Mouse (Mus musculus) testis, adult 2 months (tissue): ENCODE results near the gene Rtca. TPM values are rescaled to one million over a fixed set of nuclear protein-coding genes. Genes with fewer than 3 reads are reported as not detected.
A peak's percentile ranks its signal among the peaks of the same experiment; 100 is the strongest.

Experiments
- H3K27ac ChIP-seq: fragments of 200-500 bp; 2 replicates; pipeline ENCODE4 v1.5.1; 2012; ENCODE audit warnings: low read depth, low read length; ENCODE audit not compliant: control insufficient read depth, insufficient read depth
- H3K27me3 ChIP-seq: fragments of 200-500 bp; 2 replicates; pipeline ENCODE4 v1.6.1; 2012; ENCODE audit warnings: mild to moderate bottlenecking, low read length, moderate library complexity; ENCODE audit not compliant: control insufficient read depth, insufficient read depth
- H3K36me3 ChIP-seq: fragments of 200-500 bp; 2 replicates; pipeline ENCODE4 v1.6.1; 2012; ENCODE audit warnings: mild to moderate bottlenecking, low read length; ENCODE audit not compliant: control insufficient read depth, insufficient read depth
- H3K4me1 ChIP-seq: fragments of 200-500 bp; 2 replicates; pipeline ENCODE4 v1.6.1; 2012; ENCODE audit warnings: low read length; ENCODE audit not compliant: control insufficient read depth, insufficient read depth
- H3K4me3 ChIP-seq: fragments of 200-500 bp; 2 replicates; pipeline ENCODE4 v1.5.1; 2012; ENCODE audit warnings: low read depth, mild to moderate bottlenecking, low read length, moderate library complexity, mixed read lengths; ENCODE audit not compliant: control insufficient read depth
- CTCF ChIP-seq: fragments of 200-500 bp; IDR thresholded peaks from 2 replicates; pipeline ENCODE4 v1.5.1; 2012; ENCODE audit warnings: low read depth, mild to moderate bottlenecking, inconsistent platforms, low read length, moderate library complexity; ENCODE audit not compliant: control insufficient read depth, insufficient read depth, insufficient replicate concordance
- POLR2A ChIP-seq: fragments of 200-500 bp; IDR thresholded peaks from 2 replicates; pipeline ENCODE4 v1.6.1; 2012; ENCODE audit warnings: low read depth, mild to moderate bottlenecking, inconsistent platforms, low read length, moderate library complexity; ENCODE audit not compliant: control insufficient read depth
- polyA plus RNA-seq: library from polyadenylated mRNA; depleted of rRNA; stranded (reverse); fragments of >200 nt; gene quantifications from 2 replicates; pipeline ENCODE4 v1.2.3, GENCODE M21; 2012; rRNA removed

Rtca gene
- 98.8 and 100 TPM in 2 replicates for polyA plus RNA-seq

GRCm38 (mm10) chr3:116507772-116508351 is at the start of gene Rtca:
Gene Rtca (minus strand): TSS chr3:116508208.
- peaks cover 2% of the 10 kb centered on the region for H3K4me1 ChIP-seq
- peak within 1 kb of the TSS; percentile 97 for H3K4me3 ChIP-seq
- peak within 1 kb of the TSS; percentile 80 for H3K27ac ChIP-seq
- TF ChIP-seq POLR2A: peak; percentile 79
- peak; percentile 76; the same call in 1 of the 2 replicates for TF ChIP-seq CTCF
- 0 out of 2 replicates have a peak, but pooled peaks cover 1% of the 10 kb centered on the region for H3K36me3 ChIP-seq
- H3K27me3 ChIP-seq: no peaks in the 10 kb centered on the region

DNA sequence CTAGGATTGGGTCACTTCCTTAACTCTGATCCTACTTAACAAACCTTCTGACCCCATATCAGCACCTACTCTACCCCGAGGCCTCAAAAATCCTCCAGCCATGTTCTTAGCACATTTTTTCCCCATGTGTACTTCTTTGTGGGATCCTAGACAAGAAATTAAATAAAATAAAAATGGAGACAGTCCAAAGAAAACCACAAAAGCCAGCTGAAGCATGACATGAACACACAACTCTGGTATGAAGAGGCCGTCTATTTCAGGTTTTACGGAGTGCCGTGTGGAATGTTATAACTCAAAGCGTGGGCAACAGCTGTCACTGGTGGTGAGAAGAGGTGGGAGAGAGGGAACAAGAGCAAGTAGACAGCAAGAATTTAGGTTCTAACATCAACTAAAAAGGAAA is 43.4 kb upstream of the Rtca start:
- Histone ChIP-seq H3K36me3 (no peaks in the 10 kb centered on the region), H3K4me3 (no peak overlapping the region), H3K4me1 (no peaks in the 10 kb centered on the region), H3K27me3 (no peaks in the 10 kb centered on the region), H3K27ac (no peak overlapping the region)
- TF ChIP-seq POLR2A (no peak), CTCF (no peak)

- TF ChIP-seq POLR2A (no peak), CTCF (no peak)
- no peak overlapping the region for H3K27ac ChIP-seq
- no peaks in the 10 kb centered on the region for H3K4me1 ChIP-seq
- H3K4me3 ChIP-seq: no peak overlapping the region
- H3K36me3 ChIP-seq: no peaks in the 10 kb centered on the region
- no peaks in the 10 kb centered on the region for H3K27me3 ChIP-seq
Observed at GRCm38 (mm10) chr3:116547430-116547829, 39.4 kb upstream of the Rtca start.

GRCm38 (mm10) chr3:116542532-116542931 is 34.5 kb upstream of the Rtca start:
- Histone ChIP-seq H3K36me3 (no peaks in the 10 kb centered on the region), H3K4me1 (no peaks in the 10 kb centered on the region), H3K27ac (no peak overlapping the region), H3K4me3 (no peak overlapping the region), H3K27me3 (no peaks in the 10 kb centered on the region)
- TF ChIP-seq POLR2A: no peak
- TF ChIP-seq CTCF: no peak

GRCm38 (mm10) chr3:116542070-116542469 is 34.1 kb upstream of the Rtca start:
- H3K27me3 ChIP-seq: no peaks in the 10 kb centered on the region
- no peak for TF ChIP-seq CTCF
- H3K36me3 ChIP-seq: no peaks in the 10 kb centered on the region
- no peak overlapping the region for H3K27ac ChIP-seq
- H3K4me3 ChIP-seq: no peak overlapping the region
- no peaks in the 10 kb centered on the region for H3K4me1 ChIP-seq

DNA sequence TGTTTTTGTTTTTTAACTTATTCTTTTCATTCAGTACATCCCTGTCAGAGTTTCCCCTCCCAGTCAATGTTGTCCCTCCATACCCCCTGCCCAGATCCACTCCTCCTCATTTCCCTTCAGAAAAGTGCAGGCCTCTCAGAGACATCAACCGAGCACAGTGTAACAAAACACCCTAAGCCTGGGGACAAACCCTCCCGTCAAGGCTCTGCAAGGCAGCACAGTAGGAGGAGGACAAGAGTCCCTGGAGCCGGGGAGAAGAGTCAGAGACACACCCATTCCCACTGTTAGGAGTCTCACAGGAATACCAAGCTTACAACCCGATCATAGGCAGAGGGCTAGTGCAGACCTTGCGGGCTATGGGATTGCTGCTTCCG is 29.2 kb upstream of the Rtca start:
- Histone ChIP-seq H3K4me1 (no peaks in the 10 kb centered on the region), H3K27me3 (no peaks in the 10 kb centered on the region), H3K27ac (no peak overlapping the region), H3K4me3 (no peak overlapping the region), H3K36me3 (no peaks in the 10 kb centered on the region; the same call in 1 of the 2 replicates)
- TF ChIP-seq POLR2A (no peak), CTCF (no peak)

DNA sequence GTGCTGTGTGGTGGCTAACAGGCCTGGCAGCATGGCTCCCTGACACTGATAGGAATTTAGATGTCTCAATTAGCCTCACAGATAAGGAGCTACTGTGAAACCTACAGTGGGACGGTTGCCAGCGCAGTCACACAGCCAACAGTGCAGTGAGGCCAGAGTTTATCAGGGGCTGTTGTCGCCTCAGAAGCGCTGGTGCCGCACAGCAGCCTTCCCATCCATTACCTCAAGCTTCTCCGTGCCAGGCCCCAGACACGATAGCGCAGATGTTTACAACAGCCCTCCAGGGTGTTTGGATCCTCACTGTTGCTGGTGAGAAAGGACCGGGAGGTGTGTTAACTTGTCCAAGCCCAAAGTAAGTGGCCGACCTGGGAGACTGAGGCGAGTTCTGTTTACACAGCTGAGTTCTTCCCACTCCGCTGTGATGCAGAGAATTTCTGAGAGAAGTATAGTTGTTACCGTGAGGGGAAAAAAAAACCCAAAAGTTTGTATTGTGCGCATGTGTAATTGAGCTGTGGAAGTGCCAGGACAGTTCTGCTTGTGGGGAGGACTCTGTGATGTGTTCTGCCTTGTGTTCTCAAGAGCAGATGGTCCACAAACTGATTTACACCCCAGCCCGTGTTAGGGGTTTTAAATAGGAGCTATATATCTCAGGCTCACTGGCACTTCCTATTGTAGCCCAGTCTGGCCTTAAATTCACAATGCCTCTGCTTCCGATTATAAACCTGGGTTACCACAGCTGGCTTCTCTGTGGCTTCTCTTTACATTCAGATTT is 28.6 kb upstream of the Rtca start:
- no peaks in the 10 kb centered on the region for H3K27me3 ChIP-seq
- no peaks in the 10 kb centered on the region for H3K4me1 ChIP-seq
- TF ChIP-seq POLR2A: no peak
- no peak for TF ChIP-seq CTCF
- H3K36me3 ChIP-seq: no peaks in the 10 kb centered on the region; the same call in 1 of the 2 replicates
- H3K27ac ChIP-seq: no peak overlapping the region
- no peak overlapping the region for H3K4me3 ChIP-seq
